Mouse (Mus musculus) left cerebral cortex, postnatal 4 days (tissue): ENCODE data around the gene Paics. TPM values are rescaled to one million over a fixed set of nuclear protein-coding genes. Genes with fewer than 3 reads are reported as not detected.
"Not testable (repeated sequence)": the region's sequence is repeated elsewhere in the genome, so short reads cannot be mapped to it uniquely, and the experiment has no call there.

Experiments
- DNase-seq: peaks from one replicate; pipeline ENCODE4 v3.0.0-alpha.2; 2022
- intact Hi-C: fragments of 180-260 bp; cut with DNase I; formaldehyde crosslinking; loops from one replicate; pipeline ENCODE4 v1.15.1; 2025
- total RNA-seq, 2 experiments: library from RNA; stranded (reverse); gene quantifications; 2 replicates each; pipeline ENCODE4 v1.2.3; 2021

Paics gene
- total RNA-seq, 2 experiments from 2014 or later = 109 to 118 TPM

GRCm38 (mm10) chr5:76950343-76951105 lies 583 bp upstream of the Paics start:
- no peak for DNase-seq
- intact Hi-C loops = no loop called here

- intact Hi-C loops = no loop called here
- no peak for DNase-seq
Observed at GRCm38 (mm10) chr5:76952112-76953040, 1.3 kb downstream of the Paics start.

GRCm38 (mm10) chr5:76953794-76954193 lies 2.7 kb downstream of the Paics start:
- no peak for DNase-seq
- intact Hi-C loops = no loop called here

DNA sequence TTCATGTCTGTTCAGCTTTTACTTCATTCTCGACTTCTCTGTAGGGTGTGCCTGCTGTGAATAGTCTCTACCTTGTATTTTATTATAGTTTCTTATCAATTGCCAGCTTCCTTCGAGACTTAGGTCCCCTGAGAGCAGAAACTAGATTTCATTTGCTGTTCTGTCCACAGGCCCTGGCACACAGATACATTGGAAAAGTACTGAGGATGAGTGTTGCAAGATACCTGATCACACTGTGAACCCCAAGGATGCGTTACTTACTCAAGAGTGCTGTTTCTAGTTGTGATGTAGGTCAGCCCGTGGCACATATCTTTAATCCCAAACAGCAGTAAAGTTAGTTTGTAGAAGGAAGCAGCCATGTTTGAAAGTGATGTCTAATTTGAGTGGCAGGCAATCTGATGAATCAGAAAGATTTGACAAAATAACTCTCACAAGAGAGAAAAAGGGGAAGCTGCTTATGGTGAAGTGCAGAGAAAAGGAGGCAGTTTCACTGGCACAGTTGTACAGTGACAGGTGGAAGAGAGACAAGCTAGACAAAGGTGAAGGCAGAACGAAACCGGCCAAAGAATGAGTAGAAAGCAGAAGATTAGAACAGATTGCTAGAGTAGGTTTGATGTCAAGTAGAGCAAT lies 3.3 kb downstream of the Paics start:
- DNase-seq = no peak
- intact Hi-C loops = no loop called here

DNA sequence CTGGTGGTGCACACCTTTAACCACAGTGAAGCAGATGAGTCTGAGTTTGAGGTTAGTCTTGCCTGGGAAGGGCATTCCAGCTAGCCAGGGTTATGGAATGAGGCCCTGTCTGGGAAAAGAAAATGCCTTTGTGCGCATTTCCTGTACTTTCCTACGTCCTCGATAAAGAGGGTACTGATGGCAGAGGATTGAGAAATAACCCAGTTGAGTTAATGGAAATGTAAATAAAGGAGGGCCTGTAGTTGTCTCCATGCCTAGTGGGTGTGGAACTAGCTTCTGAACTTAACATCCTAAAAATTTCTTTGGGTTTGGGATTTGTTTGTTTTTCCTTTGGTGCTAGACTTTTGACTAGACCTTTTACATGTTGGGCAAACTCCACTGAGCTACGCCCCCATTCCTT lies 4.4 kb downstream of the Paics start:
- DNase-seq = no peak
- intact Hi-C loops = no loop called here

DNA sequence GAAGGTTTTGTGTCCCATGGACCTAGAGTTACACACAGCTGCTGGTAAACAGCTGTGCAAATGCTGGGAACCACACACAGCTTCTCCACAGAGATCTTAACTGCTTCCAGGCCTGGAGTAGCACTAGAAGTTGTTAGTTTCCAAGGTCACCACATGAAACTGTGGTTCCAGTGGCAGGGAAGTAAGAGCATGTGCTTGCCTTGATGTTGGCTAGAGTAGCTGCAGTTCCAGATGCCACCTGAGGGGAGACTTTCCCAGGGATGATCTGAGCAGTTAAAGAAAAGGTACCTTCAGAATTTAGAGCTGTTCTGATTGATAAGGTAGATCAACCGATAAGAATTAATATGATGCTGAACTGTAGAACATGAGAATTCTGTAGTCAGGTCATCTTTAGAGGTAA lies 6.8 kb downstream of the Paics start:
- intact Hi-C loops = no loop called here
- DNase-seq = no peak

GRCm38 (mm10) chr5:76959587-76959986 lies 8.5 kb downstream of the Paics start:
- no peak for DNase-seq
- intact Hi-C loops = no loop called here

DNA sequence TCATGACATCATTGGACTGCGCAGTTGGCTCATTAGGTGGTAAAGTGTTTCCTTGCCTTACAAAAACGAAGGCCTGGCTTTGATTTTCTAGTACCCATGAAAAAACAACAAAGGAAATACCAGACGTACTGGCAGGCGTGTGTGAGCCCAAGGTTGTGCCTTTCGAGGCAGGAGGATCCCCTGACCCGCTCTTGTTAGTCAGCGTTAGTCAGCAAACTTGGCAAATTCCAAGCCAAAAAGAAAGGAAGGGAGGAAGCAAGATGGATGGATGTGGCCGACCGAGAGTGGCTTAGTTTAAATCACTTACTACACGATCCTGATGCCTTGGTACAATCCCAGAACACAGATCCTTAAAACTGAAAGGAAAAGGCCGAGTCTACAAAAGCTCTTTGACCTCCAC lies 11.4 kb downstream of the Paics start:
- DNase-seq = no peak
- intact Hi-C loops = no loop called here

GRCm38 (mm10) chr5:76964651-76965050 lies 13.5 kb downstream of the Paics start:
- intact Hi-C loops = no loop called here
- no peak for DNase-seq

GRCm38 (mm10) chr5:76969250-76969649 lies 18.1 kb downstream of the Paics start:
- DNase-seq = no peak
- intact Hi-C loops = no loop called here

GRCm38 (mm10) chr5:76971115-76971514 lies 20.0 kb downstream of the Paics start:
- DNase-seq, intact Hi-C loops: not testable (repeated sequence)

DNA sequence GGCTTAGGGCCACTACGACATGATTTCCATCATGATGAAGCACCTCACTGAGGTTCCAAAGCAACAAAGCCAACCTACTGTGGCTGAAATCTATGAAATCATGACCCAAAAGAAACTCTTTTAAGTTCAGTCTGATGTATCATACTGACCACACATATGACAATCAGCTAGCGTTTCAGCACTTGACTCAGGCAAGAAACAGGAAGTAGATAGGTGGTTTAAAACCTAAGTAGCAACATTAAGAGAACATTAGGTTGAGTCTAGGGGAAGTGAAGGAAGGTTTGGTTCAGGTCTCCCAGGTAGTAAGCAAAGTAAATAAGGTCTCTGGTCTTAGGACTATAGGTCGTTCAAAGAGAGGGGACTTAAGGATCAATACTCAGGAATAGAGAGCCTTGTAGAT lies 22.4 kb downstream of the Paics start:
- DNase-seq = no peak
- intact Hi-C loops = no loop called here

DNA sequence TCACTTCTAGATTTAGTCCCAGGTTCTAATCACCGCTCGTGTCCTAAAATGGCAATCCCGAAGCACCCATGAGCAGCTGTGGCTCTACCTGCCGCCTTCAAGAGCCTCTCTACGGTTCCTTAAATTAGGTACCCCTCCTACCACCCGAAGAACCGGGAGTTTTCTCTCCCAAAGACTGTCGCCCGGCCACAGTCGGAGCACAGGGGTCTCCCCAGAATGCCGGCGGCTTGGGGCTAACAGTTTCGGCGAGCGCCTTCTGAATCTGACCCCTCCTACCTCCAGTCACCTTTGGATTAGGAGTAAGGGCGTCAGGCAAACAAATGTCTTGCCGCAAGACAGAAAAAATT lies 23.1 kb downstream of the Paics start:
- DNase-seq = no peak
- intact Hi-C loops = no loop called here

- peak; percentile 88 for DNase-seq
- intact Hi-C loops = no loop called here
Observed at GRCm38 (mm10) chr5:76974554-76975285, 23.6 kb downstream of the Paics start, which contains the start of gene Srp72. Gene Srp72, plus strand, starts transcription at chr5:76974683.

- DNase-seq = no peak
- intact Hi-C loops = no loop called here
Observed at GRCm38 (mm10) chr5:76975736-76976135, 24.6 kb downstream of the Paics start.

GRCm38 (mm10) chr5:76984015-76984414 lies 32.9 kb downstream of the Paics start:
- no peak for DNase-seq
- intact Hi-C loops = no loop called here

DNA sequence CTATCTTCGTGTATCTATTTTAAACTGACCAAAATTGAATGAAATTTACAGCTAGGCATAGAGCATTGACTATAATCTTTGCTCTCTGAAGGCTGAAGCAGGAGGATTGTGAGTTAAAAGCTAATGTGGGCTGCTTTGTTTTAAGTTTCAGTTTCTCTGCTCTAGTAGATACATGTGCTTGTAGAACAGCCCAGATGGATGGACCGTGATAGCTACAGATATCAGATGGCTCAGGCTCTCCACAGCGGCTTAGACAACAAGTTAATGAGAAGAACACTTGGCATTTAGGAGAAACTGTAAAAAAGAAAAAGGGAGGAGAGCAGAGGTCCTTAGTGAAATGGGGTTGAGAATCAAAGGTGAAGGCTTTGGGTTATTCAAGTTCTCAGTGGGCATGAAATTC lies 39.7 kb downstream of the Paics start:
- intact Hi-C loops = loop anchor here (10.0 kb wide), 1 partner anchor 344 kb away; no protein-coding TSS in a partner anchor
- DNase-seq = no peak

DNA sequence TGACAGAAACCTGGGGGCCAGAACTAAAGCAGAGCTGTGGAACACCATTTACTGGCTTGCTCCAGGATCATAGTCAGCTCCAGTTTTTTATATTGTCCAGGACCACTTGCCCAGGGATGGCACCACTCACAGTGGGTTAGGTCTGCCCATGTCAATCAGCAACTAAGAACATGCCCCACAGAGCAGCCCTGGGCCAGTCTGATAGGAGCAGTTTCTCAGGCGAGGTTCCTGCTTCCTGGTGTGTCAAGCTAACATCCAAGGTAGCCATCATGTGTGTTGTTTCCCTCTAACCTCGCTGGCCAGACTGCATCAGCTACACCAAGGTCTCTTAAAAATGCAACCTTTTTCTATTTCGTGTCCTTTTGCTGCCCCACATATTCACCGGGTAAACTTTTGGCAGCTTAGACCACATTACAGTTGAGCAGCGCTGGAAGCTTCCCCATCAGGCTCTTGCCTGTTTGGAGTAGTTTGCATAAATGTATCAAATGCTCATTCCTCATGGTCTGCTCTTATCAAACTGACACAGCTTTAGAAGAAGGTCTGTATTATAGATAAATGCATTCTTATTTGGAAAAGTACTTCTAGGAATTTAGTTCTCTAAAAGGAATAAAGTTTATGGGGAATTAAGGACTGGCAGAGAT lies 42.2 kb downstream of the Paics start:
- intact Hi-C loops = loop anchor here (10.0 kb wide), 1 partner anchor 342 kb away; no protein-coding TSS in a partner anchor

GRCm38 (mm10) chr5:76998416-76998815 lies 47.3 kb downstream of the Paics start:
- DNase-seq = no peak
- intact Hi-C loops = loop anchor here (5.0 to 10.0 kb wide), 2 partner anchors 219 to 336 kb away; no protein-coding TSS in a partner anchor

More for the DNA sequence above, 42.2 kb downstream of the Paics start:
- DNase-seq = no peak

DNA sequence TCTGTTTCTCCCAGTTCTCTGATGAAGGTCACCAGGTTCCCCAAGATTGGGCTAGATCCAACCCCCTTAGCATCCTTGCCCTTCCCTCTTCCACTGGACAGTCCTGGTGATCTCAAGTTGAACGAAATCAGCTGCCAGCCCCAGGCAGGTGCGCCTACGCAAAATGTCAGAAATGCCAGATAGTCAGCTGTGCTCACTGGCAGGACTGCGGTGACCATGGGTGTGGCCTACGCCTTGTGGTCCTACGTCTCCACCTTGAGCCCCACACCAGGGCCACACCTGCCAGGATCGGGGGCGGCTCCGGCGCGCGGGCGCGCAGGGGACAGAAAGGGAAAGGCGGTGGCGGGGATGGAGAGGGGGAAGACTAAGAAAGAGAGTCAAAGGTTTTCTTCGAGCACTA lies 50.1 kb downstream of the Paics start:
- intact Hi-C loops = no loop called here
- no peak for DNase-seq
